Mouse (Mus musculus) frontal cortex, postnatal 36 days (tissue): ENCODE measurements around the gene Ugt1a8.
"Not testable (repeated sequence)": the region's sequence is repeated elsewhere in the genome, so short reads cannot be mapped to it uniquely, and the experiment has no call there.

ENCODE experiments used
- DNase-seq, 2 experiments: peaks; one replicate each; pipeline ENCODE4 v3.0.0; 2022; ENCODE audit warnings: low spot score in 2 of 2

The Ugt1a8 gene

GRCm38 (mm10) chr1:88220336-88220735 lies 132.7 kb downstream of the Ugt1a8 start:
- no peak for DNase-seq

- no peak for DNase-seq
These were observed 134.6 kb downstream of the Ugt1a8 start for GRCm38 (mm10) chr1:88222216-88222615.

- not testable (repeated sequence) for DNase-seq
These were observed 135.4 kb downstream of the Ugt1a8 start for GRCm38 (mm10) chr1:88223011-88223515.

- no peak for DNase-seq
These were observed 136.0 kb downstream of the Ugt1a8 start for GRCm38 (mm10) chr1:88223591-88223990.

- DNase-seq: no peak
These were observed 136.6 kb downstream of the Ugt1a8 start for GRCm38 (mm10) chr1:88224029-88224776.

GRCm38 (mm10) chr1:88225301-88225700 lies 137.7 kb downstream of the Ugt1a8 start:
- not testable (repeated sequence) for DNase-seq

- no peak for DNase-seq
These were observed 138.1 kb downstream of the Ugt1a8 start for GRCm38 (mm10) chr1:88225741-88226140.

GRCm38 (mm10) chr1:88226670-88227379 lies 139.2 kb downstream of the Ugt1a8 start, which contains the start of gene Mroh2a:
Mroh2a (plus strand) TSS chr1:88226986.
- no peak for DNase-seq

GRCm38 (mm10) chr1:88227482-88227881 lies 139.9 kb downstream of the Ugt1a8 start:
- DNase-seq: no peak

GRCm38 (mm10) chr1:88228121-88228520 lies 140.5 kb downstream of the Ugt1a8 start:
- no peak for DNase-seq

GRCm38 (mm10) chr1:88229566-88229965 lies 142.0 kb downstream of the Ugt1a8 start:
- no peak for DNase-seq

GRCm38 (mm10) chr1:88229986-88230385 lies 142.4 kb downstream of the Ugt1a8 start:
- no peak for DNase-seq

- DNase-seq: no peak
These were observed 142.8 kb downstream of the Ugt1a8 start for GRCm38 (mm10) chr1:88230421-88230820.

- no peak for DNase-seq
These were observed 143.6 kb downstream of the Ugt1a8 start for GRCm38 (mm10) chr1:88230981-88231802.

GRCm38 (mm10) chr1:88231803-88232499 lies 144.3 kb downstream of the Ugt1a8 start:
- no peak for DNase-seq

- no peak for DNase-seq
These were observed 145.2 kb downstream of the Ugt1a8 start for GRCm38 (mm10) chr1:88232664-88233380.

- DNase-seq: no peak
These were observed 146.0 kb downstream of the Ugt1a8 start for GRCm38 (mm10) chr1:88233421-88234247.

GRCm38 (mm10) chr1:88234248-88234610 lies 146.6 kb downstream of the Ugt1a8 start:
- DNase-seq: no peak

GRCm38 (mm10) chr1:88234646-88235045 lies 147.0 kb downstream of the Ugt1a8 start:
- DNase-seq: no peak
